Mouse (Mus musculus): ENCODE results near the gene Rpf2.

Rpf2 gene

DNA sequence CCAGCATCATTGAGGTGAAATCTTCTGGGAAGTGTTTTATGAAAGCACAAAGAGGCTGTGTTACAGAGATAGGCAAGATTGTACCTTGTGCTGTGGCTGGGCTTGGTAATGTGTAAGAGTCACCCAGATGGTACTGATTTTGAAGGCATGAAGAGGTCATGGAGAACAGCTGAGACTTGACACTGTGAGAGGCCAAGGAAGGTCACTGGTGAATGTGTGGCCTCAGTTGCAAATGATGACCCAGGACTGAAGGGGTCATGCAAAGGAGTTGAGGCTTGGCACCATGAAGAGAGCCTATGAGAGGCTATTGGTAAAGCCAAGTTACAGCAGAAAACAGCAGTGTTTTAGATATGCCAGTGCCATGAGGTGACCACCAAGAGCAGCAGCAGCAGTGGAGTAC, 60.9 kb downstream of the Rpf2 start:
- in situ Hi-C loops (cut with MboI; ENCODE audit: unreplicated experiment in 2 of 2) = no loop called here

DNA sequence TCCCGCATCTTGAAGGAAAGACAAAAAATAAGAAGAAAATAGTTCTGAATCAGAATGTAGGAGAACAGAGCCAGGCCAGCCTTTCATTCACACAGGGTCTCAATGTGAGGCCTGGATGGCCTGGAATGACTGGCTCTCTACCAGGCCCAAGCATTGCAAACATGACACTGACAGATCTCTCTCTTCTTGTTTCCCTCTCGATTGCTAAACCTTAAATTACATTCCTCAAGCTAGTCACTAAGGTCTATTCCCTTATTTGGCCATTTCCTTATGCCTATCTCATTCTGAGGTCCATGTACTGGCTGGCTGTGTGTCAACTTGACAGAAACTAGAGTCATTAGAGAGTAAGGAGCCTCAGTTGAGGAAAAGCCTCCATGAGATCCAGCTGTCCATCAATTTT, 66.8 kb downstream of the Rpf2 start:
- in situ Hi-C loops (cut with MboI; ENCODE audit: unreplicated experiment in 2 of 2) = no loop called here

DNA sequence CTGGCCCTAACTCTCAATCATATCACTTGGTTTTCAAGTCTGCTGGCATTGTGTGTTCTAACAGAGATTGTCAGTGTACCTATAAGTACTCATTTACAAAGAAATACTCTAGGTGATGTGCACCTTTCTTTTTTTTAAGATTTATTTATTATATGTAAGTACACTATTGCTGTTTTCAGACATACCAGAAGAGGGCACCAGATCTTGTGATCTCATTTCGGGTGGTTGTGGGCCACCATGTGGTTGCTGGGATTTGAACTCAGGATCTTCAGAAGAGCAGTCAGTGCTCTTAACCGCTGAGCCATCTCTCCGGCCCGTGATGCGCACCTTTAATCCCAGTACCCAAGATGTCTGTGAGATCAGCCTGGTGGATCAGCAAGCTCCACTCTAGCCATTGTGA, 67.7 kb downstream of the Rpf2 start:
- in situ Hi-C loops (cut with MboI; ENCODE audit: unreplicated experiment in 2 of 2) = no loop called here

DNA sequence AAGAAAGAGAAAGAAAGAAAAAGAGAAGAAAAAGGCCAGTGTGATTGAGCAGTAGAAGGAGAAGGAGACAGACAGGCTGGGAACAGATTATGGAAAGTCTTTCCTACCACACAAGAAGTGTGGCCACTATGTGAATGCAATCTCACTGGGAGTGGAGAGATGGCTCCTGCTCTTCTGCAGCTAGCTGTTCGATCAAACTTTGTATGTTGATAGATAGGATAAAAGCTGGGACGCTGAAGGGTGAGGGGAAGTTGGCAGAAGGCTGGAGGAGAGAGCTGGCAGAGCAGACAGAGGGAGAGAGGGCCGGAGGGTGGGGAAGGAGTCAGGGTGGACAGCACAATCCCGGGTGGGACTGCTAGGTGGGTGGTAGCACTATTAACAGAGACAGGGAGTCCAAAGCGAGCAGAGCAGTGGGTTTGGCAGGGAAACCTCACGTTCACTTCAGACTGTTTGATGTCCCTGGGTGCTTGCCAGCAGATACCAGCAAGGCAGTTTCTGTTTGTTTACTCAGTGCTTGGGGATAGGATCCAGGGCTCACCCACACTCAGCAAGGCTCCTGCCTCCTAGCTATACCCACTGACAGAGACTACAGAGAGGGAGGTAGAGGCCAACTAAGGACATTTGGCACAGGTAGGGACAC, 69.4 kb downstream of the Rpf2 start:
- in situ Hi-C loops (cut with MboI; ENCODE audit: unreplicated experiment in 2 of 2) = no loop called here
